Mouse (Mus musculus) forebrain, postnatal 0 days (tissue): ENCODE results near the gene Fam196b. TPM values are rescaled to one million over a fixed set of nuclear protein-coding genes. Genes with fewer than 3 reads are reported as not detected.
A peak's percentile ranks its signal among the peaks of the same experiment; 100 is the strongest.

Source experiments
- ATAC-seq: fragments of 200-750 bp; cut with Nextera tagmentation; 2 replicates; pipeline ENCODE4 v1.8.0; 2017; ENCODE audit warnings: mild to moderate bottlenecking, moderate library complexity
- DNase-seq: peaks from one replicate; pipeline ENCODE4 v3.0.0-alpha.2; 2015
- H3K27ac ChIP-seq: fragments of 300-500 bp; sonication (generic); 2 replicates; pipeline ENCODE4 v1.5.1; 2014; ENCODE audit warnings: low read depth, mild to moderate bottlenecking, antibody characterized with exemption, low read length, moderate library complexity, mixed read lengths
- H3K27me3 ChIP-seq: fragments of 300-500 bp; sonication (generic); 2 replicates; pipeline ENCODE4 v1.6.1; 2014; ENCODE audit warnings: mild to moderate bottlenecking, low read length, mixed read lengths; ENCODE audit not compliant: insufficient read depth
- H3K36me3 ChIP-seq: fragments of 300-500 bp; sonication (generic); 2 replicates; pipeline ENCODE4 v1.6.1; 2014; ENCODE audit warnings: mild to moderate bottlenecking, moderate library complexity; ENCODE audit not compliant: insufficient read depth
- H3K4me1 ChIP-seq: fragments of 300-500 bp; sonication (generic); 2 replicates; pipeline ENCODE4 v1.6.1; 2014; ENCODE audit warnings: antibody characterized with exemption; ENCODE audit not compliant: insufficient read depth
- H3K4me2 ChIP-seq: fragments of 300-500 bp; sonication (generic); 2 replicates; pipeline ENCODE4 v1.6.1; 2014; ENCODE audit warnings: low read depth, mild to moderate bottlenecking, moderate library complexity
- H3K4me3 ChIP-seq: fragments of 300-500 bp; sonication (generic); 2 replicates; pipeline ENCODE4 v1.5.1; 2014; ENCODE audit warnings: low read depth, low read length, mixed read lengths
- H3K9ac ChIP-seq: fragments of 300-500 bp; sonication (generic); 2 replicates; pipeline ENCODE4 v1.6.1; 2014; ENCODE audit warnings: mild to moderate bottlenecking
- H3K9me3 ChIP-seq: fragments of 300-500 bp; sonication (generic); 2 replicates; pipeline ENCODE4 v1.6.1; 2016; ENCODE audit warnings: low read length
- CTCF ChIP-seq: sonication (generic); IDR thresholded peaks from 2 replicates; pipeline ENCODE4 v1.5.1; 2016; ENCODE audit warnings: antibody characterized with exemption, control low read depth, low read depth
- WGBS: fragments of 180-500 bp; shearing (Covaris S2); extraction: QIAGEN DNeasy Blood & Tissue Kit; methylation state at CpG from one replicate; pipeline ENCODE4 v1.1.7; 2014; 5-methylcytosine and 5-hydroxymethylcytosine counted together
- polyA plus RNA-seq: library from polyadenylated mRNA; unstranded; fragments of >200 nt; fragmentation: Nextera tagmentation; extraction: Ambion mirVana; gene quantifications from 2 replicates; pipeline ENCODE4 v1.2.1, GENCODE M21; 2015
- total RNA-seq: library from RNA; depleted of rRNA; stranded (reverse); fragments of >200 nt; gene quantifications from 2 replicates; pipeline ENCODE4 v1.2.3, GENCODE M21; 2014

Gene Fam196b
- total and polyA plus RNA-seq, 2 experiments from 2014 or later, result 1.5 to 5.0 TPM

- ATAC-seq, result no peak
- WGBS, result 96% methylated on average over 2 of the region's 2 CpGs
- no peak overlapping the region for H3K4me3 ChIP-seq
Measured at GRCm38 (mm10) chr11:34398555-34398954, 83.9 kb downstream of the Fam196b start.

GRCm38 (mm10) chr11:34401343-34401742, 86.7 kb downstream of the Fam196b start:
- no peaks in the 10 kb centered on the region for H3K4me1 ChIP-seq
- no peak overlapping the region for H3K4me2 ChIP-seq
- WGBS, result 84% methylated on average over 8 of the region's 8 CpGs
- H3K36me3 ChIP-seq, result no peaks in the 10 kb centered on the region
- H3K27ac ChIP-seq, result no peak overlapping the region
- TF ChIP-seq CTCF, result no peak
- no peak overlapping the region for H3K9ac ChIP-seq
- no peak overlapping the region for H3K4me3 ChIP-seq
- no peak for DNase-seq
- ATAC-seq, result no peak
- H3K27me3 ChIP-seq, result no peaks in the 10 kb centered on the region
- no peaks in the 10 kb centered on the region for H3K9me3 ChIP-seq

More at GRCm38 (mm10) chr11:34398555-34398954, 83.9 kb downstream of the Fam196b start:
- no peaks in the 10 kb centered on the region for H3K36me3 ChIP-seq
- no peaks in the 10 kb centered on the region for H3K27me3 ChIP-seq
- no peak overlapping the region for H3K4me2 ChIP-seq
- TF ChIP-seq CTCF, result no peak
- H3K9ac ChIP-seq, result no peak overlapping the region
- H3K4me1 ChIP-seq, result no peaks in the 10 kb centered on the region
- DNase-seq, result no peak
- H3K9me3 ChIP-seq, result no peaks in the 10 kb centered on the region
- no peak overlapping the region for H3K27ac ChIP-seq

- no peak overlapping the region for H3K4me2 ChIP-seq
- H3K9ac ChIP-seq, result no peak overlapping the region
- ATAC-seq (no peak), DNase-seq (no peak)
- 80% methylated on average over 1 of the region's 1 CpGs for WGBS
- no peak overlapping the region for H3K27ac ChIP-seq
- no peaks in the 10 kb centered on the region for H3K27me3 ChIP-seq
- H3K9me3 ChIP-seq, result no peaks in the 10 kb centered on the region
- no peaks in the 10 kb centered on the region for H3K36me3 ChIP-seq
- no peaks in the 10 kb centered on the region for H3K4me1 ChIP-seq
- no peak for TF ChIP-seq CTCF
- no peak overlapping the region for H3K4me3 ChIP-seq
Measured at GRCm38 (mm10) chr11:34405311-34405710, 90.7 kb downstream of the Fam196b start.

GRCm38 (mm10) chr11:34406309-34406708, 91.7 kb downstream of the Fam196b start:
- no peak for TF ChIP-seq CTCF
- Histone ChIP-seq H3K27ac (no peak overlapping the region), H3K9me3 (no peaks in the 10 kb centered on the region), H3K27me3 (no peaks in the 10 kb centered on the region), H3K4me2 (no peak overlapping the region), H3K9ac (no peak overlapping the region), H3K4me3 (no peak overlapping the region), H3K4me1 (no peaks in the 10 kb centered on the region), H3K36me3 (no peaks in the 10 kb centered on the region)
- WGBS, result 65% methylated on average over 8 of the region's 8 CpGs
- DNase-seq, result no peak
- no peak for ATAC-seq

GRCm38 (mm10) chr11:34406850-34407249, 92.2 kb downstream of the Fam196b start:
- no peaks in the 10 kb centered on the region for H3K36me3 ChIP-seq
- ATAC-seq, result no peak
- H3K4me2 ChIP-seq, result no peak overlapping the region
- no peaks in the 10 kb centered on the region for H3K27me3 ChIP-seq
- 22% methylated on average over 5 of the region's 5 CpGs for WGBS
- no peak overlapping the region for H3K27ac ChIP-seq
- H3K4me1 ChIP-seq, result no peaks in the 10 kb centered on the region
- no peak overlapping the region for H3K4me3 ChIP-seq
- TF ChIP-seq CTCF, result no peak
- no peak for DNase-seq
- no peaks in the 10 kb centered on the region for H3K9me3 ChIP-seq
- no peak overlapping the region for H3K9ac ChIP-seq

- no peaks in the 10 kb centered on the region; the same call in 1 of the 2 replicates for H3K36me3 ChIP-seq
- H3K4me2 ChIP-seq, result no peak overlapping the region
- DNase-seq, result peak; percentile 35
- no peaks in the 10 kb centered on the region for H3K4me1 ChIP-seq
- H3K27me3 ChIP-seq, result no peaks in the 10 kb centered on the region
- no peaks in the 10 kb centered on the region for H3K9me3 ChIP-seq
- TF ChIP-seq CTCF, result no peak
- H3K27ac ChIP-seq, result no peak overlapping the region
- no peak overlapping the region for H3K4me3 ChIP-seq
- no peak overlapping the region for H3K9ac ChIP-seq
- 21% methylated on average over 9 of the region's 9 CpGs for WGBS
- ATAC-seq, result peak; percentile 59
Measured at GRCm38 (mm10) chr11:34415884-34416618, 101.4 kb downstream of the Fam196b start.

- ATAC-seq (peak; percentile 16; the same call in 1 of the 2 replicates), DNase-seq (no peak)
- no peak overlapping the region for H3K4me2 ChIP-seq
- H3K4me1 ChIP-seq, result no peaks in the 10 kb centered on the region
- TF ChIP-seq CTCF, result no peak
- H3K9me3 ChIP-seq, result no peaks in the 10 kb centered on the region
- H3K27me3 ChIP-seq, result no peaks in the 10 kb centered on the region
- H3K9ac ChIP-seq, result no peak overlapping the region
- H3K4me3 ChIP-seq, result no peak overlapping the region
- no peak overlapping the region for H3K27ac ChIP-seq
- no peaks in the 10 kb centered on the region; the same call in 1 of the 2 replicates for H3K36me3 ChIP-seq
- WGBS, result 55% methylated on average over 3 of the region's 3 CpGs
Measured at GRCm38 (mm10) chr11:34416619-34416979, 102.0 kb downstream of the Fam196b start.
